Mouse (Mus musculus) brain, embryonic 18.5 days (tissue): ENCODE measurements around the gene Rfc2.
A peak's percentile ranks its signal among the peaks of the same experiment; 100 is the strongest.

Experiments used
- DNase-seq: peaks from one replicate; pipeline ENCODE4 v3.0.0-alpha.2; 2012; ENCODE audit warnings: low read depth, low spot score

Rfc2 gene

GRCm38 (mm10) chr5:134565696-134566095 lies 15.5 kb upstream of the Rfc2 start:
- no peak for DNase-seq

DNA sequence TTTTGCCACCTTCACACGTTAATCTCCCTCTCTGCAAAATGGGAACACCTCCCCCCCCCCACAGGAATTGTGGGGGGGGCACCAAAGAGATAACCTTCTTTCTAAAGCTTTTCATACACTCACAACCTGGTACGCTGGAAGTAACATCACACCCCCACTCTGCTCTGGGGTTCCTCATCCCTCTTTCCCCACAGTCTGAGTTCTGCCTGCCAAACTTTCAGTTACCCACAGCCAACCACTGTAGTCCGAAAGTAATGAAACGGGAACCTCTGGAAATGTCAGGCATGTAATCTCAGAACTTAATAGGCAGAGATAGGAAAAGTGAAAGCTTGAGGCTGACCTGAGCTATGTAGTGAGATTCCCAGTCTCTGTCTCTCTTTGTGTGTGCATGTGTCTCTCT lies 13.7 kb upstream of the Rfc2 start:
- DNase-seq, result no peak

GRCm38 (mm10) chr5:134568030-134568429 lies 13.1 kb upstream of the Rfc2 start:
- no peak for DNase-seq

DNA sequence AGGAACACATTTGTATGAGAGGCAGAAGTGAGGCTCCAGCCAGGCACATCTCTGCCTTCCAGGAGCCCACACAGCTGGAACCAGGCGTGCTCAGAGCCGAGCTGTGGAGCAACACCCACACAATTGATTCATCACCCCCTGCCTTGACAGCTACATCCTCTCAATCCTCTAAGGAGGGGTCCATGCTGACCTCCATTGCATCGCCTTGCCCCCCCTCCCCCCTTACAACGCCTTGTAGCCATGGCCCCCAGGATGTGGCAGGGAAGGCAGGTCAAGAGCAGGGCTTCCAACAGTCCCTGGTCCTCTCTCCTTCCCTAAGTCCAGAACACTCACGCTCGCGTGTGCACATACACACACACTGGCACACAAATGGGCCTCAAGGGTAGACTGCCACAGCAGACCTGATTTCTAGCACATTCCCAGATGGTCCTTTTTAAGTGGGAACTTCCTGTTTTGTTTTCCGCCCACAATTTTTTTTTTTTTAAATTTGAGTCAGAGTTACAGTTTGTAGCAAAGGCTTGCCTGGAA lies 12.1 kb upstream of the Rfc2 start:
- DNase-seq, result no peak

- DNase-seq, result peak; percentile 58
Observed at GRCm38 (mm10) chr5:134571730-134572507, 9.2 kb upstream of the Rfc2 start.

GRCm38 (mm10) chr5:134572508-134573214 lies 8.5 kb upstream of the Rfc2 start:
- no peak for DNase-seq

GRCm38 (mm10) chr5:134575833-134576232 lies 5.3 kb upstream of the Rfc2 start:
- no peak for DNase-seq

- DNase-seq, result no peak
Observed at GRCm38 (mm10) chr5:134576517-134577220, 4.5 kb upstream of the Rfc2 start.

GRCm38 (mm10) chr5:134577534-134577933 lies 3.6 kb upstream of the Rfc2 start:
- no peak for DNase-seq

DNA sequence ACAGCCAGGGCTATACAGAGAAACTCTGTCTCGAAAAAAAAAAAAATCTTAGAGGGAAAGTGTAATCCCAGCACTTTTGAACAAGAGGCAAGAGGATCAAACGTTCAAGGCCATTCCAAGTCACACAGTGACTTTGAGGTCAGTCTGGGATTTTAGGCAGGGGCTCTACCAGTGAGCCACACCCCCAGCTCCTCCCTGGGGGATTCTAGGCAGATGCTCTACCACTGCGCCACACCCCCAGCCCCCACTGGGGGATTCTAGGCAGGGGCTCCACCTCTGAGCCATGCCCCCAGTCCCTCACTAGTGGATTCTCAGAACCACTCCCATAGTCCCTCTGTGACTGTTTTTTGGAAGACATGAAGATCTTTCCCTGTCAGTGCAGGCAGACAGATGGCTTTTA lies 2.0 kb upstream of the Rfc2 start:
- no peak for DNase-seq

- DNase-seq, result peak; percentile 85
Observed at GRCm38 (mm10) chr5:134582221-134582907, 1.2 kb downstream of the Rfc2 start.

- no peak for DNase-seq
Observed at GRCm38 (mm10) chr5:134583006-134583883, 2.1 kb downstream of the Rfc2 start.

- DNase-seq, result no peak
Observed at GRCm38 (mm10) chr5:134583884-134584213, 2.7 kb downstream of the Rfc2 start.

DNA sequence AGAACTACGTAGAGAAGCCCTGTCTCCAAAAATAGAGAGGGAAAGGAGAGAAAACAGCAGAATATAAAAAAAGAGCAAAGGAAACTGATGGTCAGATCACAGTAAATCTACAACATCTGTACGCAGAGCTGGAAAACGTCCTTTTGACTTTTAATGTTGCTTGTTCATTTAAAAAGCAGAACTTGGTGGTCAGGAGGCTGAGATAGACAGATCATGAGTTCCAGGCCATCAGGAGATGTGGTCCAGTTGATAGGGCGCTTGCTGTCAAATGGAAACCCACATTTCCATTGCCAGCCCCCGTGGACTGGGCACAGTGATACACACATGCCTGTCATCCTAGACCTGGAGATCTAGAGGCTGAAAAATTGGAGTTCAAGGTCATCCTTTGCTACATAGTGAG lies 3.6 kb downstream of the Rfc2 start:
- no peak for DNase-seq

DNA sequence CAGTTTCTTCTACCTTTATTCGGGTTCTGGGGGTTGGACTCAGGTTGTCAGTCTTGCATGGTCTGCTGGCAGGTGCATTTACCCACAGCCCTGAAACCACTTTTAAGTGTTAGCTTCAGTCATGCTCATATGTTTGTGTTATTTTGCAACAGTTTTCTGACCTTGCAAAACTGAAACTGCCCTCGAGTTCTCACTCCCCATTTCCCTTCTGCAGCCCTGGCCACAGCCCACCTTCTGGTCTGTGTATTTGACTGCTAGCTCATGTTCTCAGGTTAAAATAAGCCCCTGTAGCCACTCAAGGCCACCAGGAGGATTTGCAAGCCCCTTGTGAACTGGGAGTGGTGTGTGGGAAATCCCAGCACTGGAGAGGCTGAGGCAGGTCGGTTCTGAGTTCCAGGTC lies 8.7 kb downstream of the Rfc2 start:
- DNase-seq, result no peak

DNA sequence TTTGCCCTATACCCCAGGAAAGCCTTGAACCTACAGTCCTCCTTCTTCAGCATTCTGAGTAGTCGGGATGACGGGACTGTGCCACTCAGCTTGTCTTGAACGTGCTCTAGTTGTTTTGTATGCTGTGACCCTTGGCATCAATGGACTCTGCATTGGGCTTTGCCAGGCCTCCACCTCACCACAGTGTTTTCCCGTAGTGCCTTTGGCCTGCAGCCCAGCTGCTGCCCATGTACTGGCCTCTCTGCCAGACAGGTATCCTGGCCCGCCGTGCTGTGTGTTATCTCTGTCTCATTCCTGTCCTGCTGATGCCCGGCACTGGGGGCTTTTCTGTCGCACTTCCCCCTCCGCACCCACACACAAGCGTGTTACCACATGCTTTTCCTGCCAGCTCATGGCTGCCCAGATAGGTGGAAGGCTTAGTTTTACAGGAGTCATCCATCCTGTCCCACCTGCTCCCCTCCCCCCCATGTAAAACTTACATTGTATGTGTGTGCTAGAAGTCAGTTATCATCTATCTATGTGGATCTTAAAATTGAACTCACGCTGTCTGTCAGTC lies 10.9 kb downstream of the Rfc2 start:
- no peak for DNase-seq

DNA sequence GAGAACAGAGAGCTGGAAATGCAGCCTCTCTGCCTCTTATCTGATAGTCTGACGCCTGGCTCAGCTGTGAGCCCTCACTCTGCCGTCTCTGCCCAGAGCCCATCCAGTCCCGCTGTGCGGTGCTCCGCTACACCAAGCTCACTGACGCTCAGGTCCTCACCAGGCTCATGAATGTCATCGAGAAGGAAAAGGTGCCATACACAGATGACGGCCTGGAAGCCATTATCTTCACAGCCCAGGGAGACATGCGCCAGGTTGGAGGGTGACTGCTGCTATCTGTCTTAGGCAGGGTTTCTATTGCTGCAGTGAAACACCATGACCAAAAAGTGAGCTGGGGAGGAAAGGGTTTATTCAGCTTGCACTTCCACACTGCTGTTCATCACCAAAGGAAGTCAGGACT lies 11.9 kb downstream of the Rfc2 start:
- no peak for DNase-seq

- peak; percentile 10 for DNase-seq
Observed at GRCm38 (mm10) chr5:134597711-134598110, 16.5 kb downstream of the Rfc2 start.

GRCm38 (mm10) chr5:134604376-134604775 lies 23.2 kb downstream of the Rfc2 start:
- no peak for DNase-seq

GRCm38 (mm10) chr5:134606314-134606713 lies 25.1 kb downstream of the Rfc2 start:
- DNase-seq, result no peak

- DNase-seq, result no peak
Observed at GRCm38 (mm10) chr5:134607121-134607520, 26.0 kb downstream of the Rfc2 start.
